Mouse (Mus musculus) layer of hippocampus, adult 18-20 months (tissue): ENCODE data around the gene Eaf1. TPM values are rescaled to one million over a fixed set of nuclear protein-coding genes. Genes with fewer than 3 reads are reported as not detected.
"Not testable (repeated sequence)": the region's sequence is repeated elsewhere in the genome, so short reads cannot be mapped to it uniquely, and the experiment has no call there.

Experiments
- DNase-seq, 2 experiments: peaks; one replicate each; pipeline ENCODE4 v3.0.0; 2022; ENCODE audit warnings: low spot score in 2 of 2
- long read RNA-seq: library from polyadenylated mRNA; stranded (forward); transcript quantifications from one replicate; pipeline ENCODE4 v2.0.0, GENCODE M21; 2021
- total RNA-seq, 2 experiments: library from RNA; stranded (reverse); gene quantifications; 2 replicates each; pipeline ENCODE4 v1.2.3; 2021

Eaf1 gene
- total RNA-seq: 10 to 100 TPM; 19.1 to 20.3 TPM
- long read RNA-seq, full-length matches to known transcripts: 31 of 36 reads
- long read RNA-seq, partial matches to known transcripts: 4 of 36 reads
- long read RNA-seq, other reads (novel, unspliced or antisense): 1 of 36 reads

DNA sequence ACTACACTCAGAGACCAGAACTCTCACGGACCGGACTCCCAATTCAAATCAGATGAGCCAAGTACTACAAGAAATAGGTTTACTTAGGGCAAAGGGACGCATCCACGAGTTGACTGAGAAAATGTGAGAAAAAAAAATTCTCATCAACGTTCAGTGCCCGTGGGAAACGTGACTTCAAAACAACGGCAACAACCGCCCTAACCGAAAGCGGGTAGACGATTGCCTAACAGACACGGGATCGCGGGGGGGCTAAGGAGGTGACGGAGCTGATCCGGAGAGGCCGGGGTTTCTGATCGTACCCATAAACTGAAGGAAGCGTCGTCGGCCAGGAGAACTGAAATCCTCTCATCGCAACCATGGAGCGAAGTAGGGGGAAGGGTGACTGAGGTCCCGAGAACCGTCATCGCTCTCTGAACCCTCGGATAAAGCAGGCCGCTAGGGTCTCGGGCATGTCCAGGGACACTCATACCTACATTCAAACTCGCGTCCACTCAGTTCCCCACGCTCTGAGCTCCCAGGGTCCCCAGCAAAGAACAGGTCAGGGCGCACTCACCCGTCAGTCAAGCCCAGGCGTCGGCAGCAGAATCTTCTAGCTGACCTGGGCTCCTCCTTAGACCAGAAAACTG lies at the start of gene Eaf1:
Eaf1 (plus strand) TSS at position 51 of the 626 bp plus-strand sequence.
- DNase-seq: no peak

DNA sequence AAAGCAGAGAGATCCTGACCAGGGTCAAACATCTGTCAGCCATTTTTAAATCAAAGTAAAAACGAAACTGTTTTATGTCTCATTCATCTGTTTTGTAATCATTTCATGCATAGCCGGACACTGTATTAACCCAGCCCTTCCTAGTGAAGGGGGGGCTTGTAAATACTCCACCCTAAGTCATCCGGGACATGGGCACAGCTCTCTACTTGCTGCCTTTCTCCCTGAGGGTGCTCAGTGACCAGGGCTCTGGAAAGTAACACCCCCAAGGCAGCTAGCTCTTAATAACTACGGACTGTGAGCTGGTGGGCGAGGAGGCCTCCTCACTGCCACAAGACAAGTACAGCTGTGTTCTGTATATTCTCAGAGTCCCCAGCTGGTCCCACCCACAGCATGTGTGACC lies 45.2 kb upstream of the Eaf1 start:
- no peak for DNase-seq

DNA sequence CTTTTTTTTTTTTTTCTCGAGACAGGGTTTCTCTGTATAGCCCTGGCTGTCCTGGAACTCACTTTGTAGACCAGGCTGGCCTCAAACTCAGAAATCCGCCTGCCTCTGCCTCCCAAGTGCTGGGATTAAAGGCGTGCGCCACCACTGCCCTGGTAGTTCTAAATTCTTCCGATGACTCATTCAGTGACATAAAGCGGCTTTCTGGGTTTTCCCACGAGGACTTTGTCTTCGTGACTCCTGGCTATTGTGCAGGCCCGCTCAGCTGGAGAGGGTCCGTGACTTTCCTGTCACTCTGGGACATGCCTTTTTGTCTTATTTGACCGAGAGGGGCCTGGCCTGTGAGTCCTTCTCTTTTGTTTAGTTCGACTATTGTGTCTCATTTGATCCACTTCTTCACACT lies 40.3 kb upstream of the Eaf1 start:
- DNase-seq: not testable (repeated sequence)

DNA sequence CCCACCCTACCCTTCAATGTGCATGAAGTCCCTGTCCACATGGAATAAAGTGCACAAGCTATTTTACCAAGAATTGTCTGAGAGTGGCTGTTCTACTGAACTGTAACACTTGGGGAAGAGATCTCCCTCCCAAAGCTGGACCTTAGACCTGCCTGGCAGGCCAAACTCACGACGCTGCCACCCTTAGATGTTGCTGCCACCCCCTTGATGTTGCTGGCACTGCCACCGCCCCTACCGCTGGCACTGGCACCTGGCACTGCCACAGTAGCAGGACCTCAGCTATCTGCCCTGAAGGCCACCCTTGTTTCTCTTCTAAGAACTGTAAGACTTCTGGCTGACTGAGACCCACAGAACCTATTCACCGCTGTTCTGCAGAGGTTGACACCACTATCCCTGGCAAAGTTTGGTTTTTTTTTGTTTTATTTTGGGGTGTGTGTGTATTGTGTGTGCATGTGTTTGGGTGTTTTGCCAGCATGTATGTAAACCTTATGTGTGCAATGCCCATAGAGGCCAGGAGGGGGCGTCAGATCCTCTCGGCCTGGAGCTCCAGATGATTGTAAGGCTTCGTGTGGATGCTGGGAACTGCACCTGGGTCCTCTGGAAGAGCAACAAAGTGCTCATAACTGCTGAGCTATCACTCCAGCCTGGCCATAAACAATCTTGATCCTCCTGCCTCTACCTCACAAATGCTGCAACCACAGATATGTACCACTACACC lies 39.2 kb upstream of the Eaf1 start:
- DNase-seq: no peak

DNA sequence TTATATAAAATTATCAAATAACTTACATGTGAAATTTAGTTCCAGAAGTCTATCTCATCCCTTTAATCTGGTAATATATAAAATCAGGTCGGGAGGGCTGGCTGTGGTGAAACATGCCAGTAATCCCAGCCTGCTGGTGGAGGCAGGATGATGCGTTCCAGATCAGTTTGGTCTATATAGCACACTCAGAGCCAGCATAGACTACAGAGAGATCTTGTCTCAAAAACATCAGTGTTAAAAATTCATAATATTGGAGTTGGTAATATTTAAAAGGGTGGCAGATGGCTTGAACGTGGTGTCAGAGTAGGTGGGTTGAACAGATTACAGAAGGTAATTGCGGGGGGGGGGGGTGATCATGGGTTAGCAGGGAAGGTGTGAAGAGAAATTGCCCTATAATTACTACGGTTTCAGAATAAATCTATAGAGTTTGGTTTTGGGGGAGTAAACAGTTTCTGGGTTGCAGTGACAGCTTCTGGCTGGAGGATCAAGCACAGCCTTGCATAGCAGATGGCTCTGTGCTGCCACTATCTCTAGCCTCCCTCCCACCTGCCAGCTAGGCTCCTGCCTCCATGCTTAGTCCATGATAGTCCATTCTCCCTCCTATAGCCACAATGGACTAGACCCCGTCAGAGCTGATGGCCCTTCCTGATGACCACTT lies 38.0 kb upstream of the Eaf1 start:
- peak in 1 of 2 experiments; percentile 64 for DNase-seq

DNA sequence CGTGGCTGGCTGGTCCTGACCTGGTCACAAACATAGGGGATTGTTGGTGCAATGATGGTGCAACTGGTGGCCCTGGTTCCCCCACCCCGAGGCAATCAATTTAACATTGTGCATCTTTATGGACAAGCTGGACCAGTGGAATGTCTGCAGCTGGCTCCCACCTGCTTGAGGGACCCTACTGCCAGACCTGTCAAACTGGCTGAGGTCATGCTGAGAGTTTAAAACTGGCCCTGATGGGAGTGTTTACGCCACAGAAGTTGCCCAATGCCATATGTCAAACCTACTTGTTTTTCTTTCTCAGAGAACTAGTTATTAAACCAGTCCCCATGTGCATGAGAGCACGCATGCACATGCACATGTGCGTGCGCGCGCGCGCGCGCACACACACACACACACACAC lies 36.2 kb upstream of the Eaf1 start:
- DNase-seq: no peak

DNA sequence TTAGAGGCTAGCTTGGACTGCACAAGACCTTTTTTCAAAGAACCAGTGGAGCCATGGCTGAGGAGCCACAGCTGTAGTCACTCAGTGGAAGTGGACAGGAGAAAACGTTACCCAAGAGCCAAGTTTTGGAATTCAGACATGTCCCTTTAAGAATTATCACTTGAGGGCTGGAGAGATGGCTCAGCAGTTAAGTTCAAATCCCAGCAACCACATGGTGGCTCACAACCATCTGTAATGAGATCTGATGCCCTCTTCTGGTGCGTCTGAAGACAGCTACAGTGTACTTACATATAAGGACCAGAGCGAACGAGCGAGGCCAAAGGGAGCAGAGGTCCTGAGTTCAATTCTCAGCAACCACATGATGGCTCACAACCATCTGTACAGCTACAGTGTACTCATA lies 32.0 kb upstream of the Eaf1 start:
- not testable (repeated sequence) for DNase-seq

DNA sequence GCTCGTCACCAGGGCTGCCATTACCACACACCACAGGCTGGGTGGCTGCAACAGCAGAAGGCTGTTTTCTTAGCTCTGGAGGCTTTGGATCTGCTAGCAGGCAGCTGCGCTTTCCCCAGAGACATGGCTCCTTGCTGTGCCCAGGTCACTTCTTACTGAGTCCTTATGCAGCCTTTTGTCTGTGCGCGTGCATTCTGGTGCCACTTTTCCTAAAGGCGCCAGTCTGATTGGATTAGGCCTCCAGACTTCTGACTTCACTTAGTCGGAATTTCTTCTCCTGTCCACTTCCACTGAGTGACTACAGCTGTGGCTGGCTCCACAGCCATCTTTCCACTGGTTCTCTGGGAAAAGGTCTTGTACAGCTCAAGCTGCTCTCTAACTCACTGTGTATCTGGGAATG lies 31.3 kb upstream of the Eaf1 start:
- DNase-seq: no peak

DNA sequence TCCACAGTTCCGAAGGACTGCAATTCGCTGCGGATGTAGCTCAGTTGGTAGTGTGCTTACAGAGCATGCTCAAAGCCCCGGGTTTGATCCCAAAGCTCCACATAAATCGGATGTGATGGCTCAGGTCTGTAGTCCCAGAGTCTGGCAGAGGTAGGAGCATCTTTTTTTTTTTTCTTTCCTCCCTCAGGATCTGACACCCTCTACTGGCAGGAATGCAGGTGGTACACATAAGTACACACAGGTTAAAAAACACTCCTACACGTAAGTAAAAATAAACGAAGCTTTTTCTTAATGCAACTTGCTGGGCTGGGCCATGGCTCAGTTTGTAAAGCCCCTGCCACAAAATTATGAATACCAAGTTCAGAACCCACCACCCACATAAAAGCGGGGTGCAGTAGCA lies 30.0 kb upstream of the Eaf1 start:
- DNase-seq: no peak

DNA sequence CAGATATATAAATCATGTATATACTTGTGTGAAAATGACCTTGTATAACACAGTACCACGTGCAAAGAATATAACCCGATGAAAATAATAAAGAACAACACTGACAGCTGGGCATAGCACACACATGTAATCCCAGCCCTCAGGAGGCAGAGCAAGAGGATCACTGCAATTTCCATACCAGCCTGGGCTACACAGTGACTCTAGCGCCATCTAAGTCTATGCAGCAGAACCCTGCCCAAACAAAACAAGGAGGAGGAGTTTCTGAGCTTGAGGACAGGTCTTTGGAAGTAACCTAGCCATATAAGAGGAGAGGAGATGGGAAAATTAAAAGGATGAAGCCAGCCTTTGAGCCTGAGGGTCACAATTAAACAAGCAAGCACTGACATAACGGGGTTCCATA lies 24.5 kb upstream of the Eaf1 start:
- DNase-seq: no peak

DNA sequence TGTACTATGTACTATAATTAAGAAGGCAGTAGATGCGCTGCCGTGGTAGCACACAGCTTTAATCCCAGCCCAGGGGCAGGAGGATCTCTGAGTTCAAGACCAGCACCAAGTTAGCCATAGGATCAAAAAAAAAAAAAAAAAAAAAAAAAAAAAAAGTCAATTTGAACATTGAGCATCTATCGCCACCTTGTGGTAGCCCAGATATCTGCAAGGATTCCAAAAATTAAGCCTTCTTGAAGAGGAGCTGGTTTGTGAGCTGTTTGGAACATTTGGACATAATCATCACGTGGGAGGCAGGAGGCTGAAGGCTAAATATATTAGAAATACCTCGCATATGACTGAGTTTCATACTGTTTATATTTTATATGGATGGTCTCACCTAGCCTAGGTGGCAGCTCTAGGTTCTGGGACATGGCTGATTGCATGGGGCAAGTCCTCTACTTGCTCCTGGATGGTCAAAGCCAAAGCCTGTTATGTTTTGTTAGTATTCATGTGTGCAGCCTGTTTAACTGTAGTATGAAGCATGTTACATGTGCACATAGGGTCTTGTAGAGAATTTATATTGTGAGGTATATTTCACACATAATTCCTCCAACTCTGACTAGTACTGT lies 21.6 kb upstream of the Eaf1 start:
- DNase-seq: peak; percentile 25 to 84

DNA sequence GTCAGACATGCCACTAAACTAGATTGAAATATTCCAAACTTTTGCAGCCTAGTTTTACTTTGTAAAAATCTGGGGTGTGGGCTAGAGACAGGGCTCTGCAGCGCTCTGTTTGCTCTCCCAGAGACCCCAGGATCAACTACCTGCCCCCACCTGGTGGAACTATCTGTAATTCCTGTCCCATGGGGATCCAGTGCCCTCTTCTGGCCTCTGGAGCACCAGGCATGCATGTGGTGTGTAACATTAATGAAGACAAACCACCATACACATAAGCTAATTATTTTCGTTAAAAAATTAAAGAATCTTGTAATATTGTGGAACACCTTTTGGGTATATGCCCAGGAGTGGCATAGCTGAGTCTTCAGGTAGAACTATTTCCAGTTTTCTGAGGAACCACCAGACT lies 20.9 kb upstream of the Eaf1 start:
- no peak for DNase-seq

DNA sequence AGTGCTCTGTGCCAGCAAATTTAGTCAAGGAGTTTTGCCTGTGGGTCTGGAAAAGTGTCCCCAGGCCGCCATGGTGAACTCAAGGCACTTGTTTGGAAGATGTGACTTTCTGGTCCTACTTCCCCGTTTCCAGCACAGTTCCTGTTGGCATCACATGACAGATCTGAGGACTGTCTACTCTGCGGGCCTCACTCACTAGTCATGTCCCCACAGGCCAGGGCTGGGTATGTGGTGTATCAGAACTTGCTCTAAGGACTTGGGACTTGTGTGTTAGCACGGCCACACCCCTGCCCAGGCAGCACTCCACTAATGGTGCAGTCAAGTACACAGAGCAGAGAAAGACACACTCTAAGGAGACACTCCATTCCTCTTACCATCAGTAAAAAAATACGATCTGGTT lies 11.8 kb upstream of the Eaf1 start:
- no peak for DNase-seq

DNA sequence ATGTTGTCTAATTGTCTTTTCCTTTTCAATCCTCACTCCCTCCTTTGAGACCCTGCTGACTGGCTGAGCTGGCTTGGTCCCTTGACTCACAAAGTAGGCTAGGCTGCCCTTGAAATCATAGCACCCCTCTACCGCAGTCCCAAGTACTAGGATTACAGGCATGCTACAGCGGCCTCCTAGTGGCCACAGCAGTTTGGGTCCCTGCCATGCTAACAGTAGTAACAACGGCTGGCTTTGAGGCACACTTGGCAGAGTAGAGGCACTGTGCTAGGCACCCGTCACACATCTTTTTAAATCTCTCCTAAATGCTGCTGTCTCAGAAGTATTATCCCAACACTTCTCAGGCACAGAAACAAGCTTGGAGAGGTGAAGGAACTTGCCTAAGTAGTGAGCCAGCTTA lies 7.7 kb upstream of the Eaf1 start:
- no peak for DNase-seq

DNA sequence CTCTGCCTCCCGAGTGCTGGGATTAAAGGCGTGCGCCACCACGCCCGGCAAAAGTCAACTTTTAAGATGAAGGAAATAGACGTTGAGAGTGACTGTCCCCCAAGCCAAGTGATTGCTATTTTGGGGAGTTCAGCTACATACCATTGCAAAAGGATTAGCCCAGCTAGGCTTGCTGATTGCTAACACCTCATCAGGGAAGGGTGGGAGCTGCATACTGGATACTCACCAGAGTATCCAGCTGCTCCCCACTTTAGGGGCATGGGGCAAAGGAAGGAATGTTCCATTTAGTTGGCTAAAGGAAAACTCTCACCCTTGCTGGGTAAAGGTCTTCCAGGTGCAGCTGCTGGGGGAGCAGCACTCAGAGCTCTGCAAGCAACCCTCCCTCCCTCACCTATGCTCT lies 6.1 kb upstream of the Eaf1 start:
- no peak for DNase-seq

DNA sequence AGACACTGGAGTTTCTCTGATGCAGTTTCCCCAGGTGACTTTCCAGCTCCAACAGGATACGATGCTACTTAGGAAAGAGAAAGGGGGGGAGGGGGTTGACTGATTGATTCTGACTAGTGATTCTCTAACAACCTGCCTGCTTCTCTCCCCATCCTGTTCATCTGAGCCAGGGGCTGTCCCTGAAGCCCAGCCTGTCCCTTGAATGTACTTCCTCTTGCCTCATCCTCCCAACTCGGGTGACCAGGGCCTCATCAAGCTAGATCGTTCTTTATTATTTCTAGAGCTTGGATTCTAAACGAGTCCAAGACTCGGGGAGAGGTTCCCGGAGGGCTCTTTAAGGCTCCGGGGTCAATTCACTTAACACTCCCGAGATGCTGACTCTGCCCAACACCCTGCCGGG lies 298 bp upstream of the Eaf1 start:
- no peak for DNase-seq

DNA sequence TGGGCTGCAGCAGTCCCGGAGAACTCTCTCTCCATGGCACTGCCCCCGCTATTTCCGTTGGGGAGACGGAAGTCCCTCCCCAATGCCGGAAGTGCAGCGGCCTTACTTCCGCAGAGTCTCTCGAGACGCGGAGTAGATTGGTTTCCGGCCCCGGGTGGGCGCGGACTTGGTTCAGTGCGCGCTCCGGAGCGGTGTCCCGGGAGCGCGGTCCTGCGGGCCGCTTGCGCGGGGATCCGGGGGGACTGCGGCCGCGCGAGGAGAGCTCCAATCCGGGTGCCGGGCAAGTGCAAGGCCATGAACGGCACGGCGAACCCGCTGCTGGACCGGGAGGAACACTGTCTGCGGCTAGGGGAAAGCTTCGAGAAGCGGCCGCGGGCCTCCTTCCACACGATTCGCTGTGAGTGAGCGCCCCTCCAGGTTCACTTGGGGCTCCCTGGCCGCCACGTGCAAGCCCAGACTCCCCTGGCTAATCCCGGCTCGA lies 816 bp downstream of the Eaf1 start, which contains the start of gene Mettl6:
Mettl6 (minus strand) TSS at position 66 of the 481 bp plus-strand sequence.
- DNase-seq: peak; percentile 89 to 93

DNA sequence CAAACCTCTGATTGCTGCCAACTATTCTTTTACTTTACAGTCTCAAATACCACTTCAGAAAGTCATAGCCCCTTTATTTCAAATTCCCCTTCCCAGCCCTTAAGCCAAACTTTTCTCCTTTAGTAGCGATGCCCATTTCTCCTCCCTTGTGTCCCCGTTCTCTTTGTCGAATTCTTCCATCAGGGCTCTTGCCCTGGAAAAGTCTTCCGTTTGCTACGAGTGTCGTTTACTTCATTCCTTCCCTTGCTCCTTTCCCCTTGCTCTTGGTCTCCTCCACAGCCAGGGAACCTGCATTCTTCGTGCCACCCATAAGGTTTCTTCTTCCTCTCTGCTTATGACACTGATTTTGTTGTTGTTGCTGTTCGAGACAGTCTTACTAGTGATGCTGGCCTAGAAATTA lies 1.3 kb downstream of the Eaf1 start:
- DNase-seq: no peak

DNA sequence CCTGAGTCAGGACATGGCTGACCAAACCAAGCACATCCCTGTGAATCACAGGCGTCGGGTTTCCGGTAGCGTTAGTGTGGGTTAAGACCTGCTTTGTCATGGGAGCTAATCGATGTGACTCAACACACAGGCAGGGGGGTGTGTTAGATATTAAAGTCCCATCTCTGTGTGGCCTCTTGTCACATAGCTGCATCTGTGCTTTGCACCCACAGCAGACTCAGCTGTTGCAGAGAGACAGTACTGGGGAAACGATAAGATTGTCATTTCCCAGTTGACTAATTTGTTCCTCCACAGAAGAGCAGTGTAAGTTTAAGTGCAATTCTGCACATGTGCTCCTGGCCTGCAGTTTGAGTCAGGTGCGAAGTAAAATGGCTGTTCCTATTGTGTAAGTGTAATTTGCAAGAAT lies 2.0 kb downstream of the Eaf1 start:
- DNase-seq: no peak

DNA sequence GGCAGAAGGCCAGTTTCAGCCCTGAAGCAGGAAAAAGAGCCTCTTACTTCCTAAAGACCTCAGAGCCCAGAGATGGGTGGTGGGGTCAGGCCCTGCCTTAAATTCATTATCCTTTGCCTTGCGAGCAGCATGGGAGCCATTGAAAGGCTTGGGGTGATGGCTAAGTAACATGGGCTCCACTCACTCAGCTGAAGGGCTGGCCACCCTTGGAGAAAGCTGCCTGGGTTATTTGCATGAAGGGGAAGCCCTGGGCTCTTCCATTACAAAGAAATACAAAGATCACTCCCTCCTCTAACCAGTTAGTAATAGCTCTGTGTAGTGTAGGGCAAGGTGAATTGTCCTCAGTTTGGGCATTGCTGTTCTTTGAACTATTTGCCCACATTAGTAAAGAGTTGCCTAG lies 5.3 kb downstream of the Eaf1 start:
- DNase-seq: no peak

DNA sequence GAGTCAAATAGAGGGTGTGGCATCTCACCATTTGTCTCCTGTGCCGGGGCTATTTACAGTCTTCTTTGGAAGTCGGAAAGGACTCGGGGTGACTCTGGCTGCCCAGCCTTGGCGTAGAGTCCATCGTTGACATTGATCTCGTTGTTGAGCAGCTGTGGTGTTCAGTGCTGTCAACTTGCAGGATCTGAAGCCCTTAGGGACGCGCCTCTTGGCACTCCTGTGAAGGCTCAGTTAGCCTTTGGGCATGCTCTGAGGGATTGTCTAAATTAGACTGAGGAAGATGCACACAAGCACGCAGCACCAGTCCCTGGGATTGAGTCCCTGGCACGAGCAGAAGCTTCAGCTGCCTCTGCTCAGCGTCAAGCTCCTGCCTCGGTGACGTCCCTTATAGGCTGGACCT lies 9.2 kb downstream of the Eaf1 start:
- no peak for DNase-seq

DNA sequence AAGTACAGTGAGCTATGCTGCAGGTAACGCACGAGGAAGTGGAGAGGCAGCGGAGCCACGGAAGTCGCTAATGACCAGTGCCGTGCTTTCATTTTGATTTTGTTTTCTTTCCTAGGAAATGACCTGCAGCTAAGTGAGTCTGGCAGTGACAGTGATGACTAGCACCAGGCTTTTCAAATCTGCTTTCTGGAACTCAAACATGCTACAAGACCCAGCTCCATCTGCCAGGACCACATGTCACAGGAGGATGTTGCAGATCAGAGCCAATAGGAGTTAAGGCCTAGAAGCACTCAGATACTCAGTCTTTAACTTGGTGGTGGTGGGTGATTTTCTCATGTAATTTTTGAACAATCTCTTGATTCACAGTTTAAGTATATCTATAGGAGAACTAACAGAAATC lies 12.3 kb downstream of the Eaf1 start:
- DNase-seq: peak; percentile 66 to 90
